Mouse (Mus musculus) liver, adult 2 months (tissue): ENCODE data around the gene Jagn1.

Experiments used
- CTCF ChIP-seq: fragments of 200-500 bp; IDR thresholded peaks from 2 replicates; pipeline ENCODE4 v1.5.1; 2011; ENCODE audit warnings: low read depth, low read length, control low read depth
- POLR2A ChIP-seq: fragments of 200-500 bp; IDR thresholded peaks from 2 replicates; pipeline ENCODE4 v1.6.1; 2011; ENCODE audit warnings: low read length, control low read depth; ENCODE audit not compliant: insufficient read depth; ENCODE audit errors: extremely low read depth

DNA sequence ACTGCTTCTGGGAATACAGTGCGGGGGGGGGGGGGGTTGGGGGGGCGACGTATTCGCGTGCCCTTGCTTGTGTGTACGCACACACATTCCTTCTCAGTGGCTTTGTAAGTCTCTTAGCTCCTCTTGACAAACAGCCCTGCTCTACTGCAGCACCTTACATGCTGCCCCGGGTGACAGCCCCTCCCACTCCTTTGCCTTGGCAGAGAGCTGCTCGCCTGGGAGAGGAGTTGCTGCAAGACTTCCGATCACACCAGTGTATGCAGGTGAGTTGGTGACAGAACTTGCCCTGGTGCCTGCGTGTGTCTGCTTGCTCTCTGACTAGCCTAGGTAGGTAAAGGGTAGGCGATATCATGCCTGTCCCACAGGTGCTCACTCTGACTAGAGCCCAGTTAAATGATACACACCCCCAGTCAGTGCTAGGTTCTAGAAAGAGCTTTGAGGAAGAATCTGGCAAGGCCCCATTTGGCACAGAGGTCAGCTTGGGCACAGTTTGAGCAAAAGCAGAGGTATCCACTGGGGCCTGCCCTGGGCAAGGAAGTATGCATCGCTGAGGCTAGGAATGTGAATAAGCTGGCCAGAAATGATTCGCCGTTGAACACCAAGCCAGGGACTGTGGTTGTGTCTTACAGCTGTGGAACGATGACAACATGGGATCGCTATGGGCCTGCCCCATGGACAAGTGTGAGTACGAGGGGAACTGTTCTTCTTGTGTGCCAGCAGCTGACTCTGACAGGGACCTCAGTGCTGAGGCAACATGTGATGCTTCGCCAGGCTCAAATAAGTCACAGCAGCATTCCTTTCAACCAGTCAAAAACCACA is 38.4 kb downstream of the Jagn1 start:
- no peak for TF ChIP-seq CTCF
- TF ChIP-seq POLR2A = no peak
